Mouse (Mus musculus): Measurements from ENCODE around the gene Cdc42bpg. TPM values are rescaled to one million over a fixed set of nuclear protein-coding genes. Genes with fewer than 3 reads are reported as not detected.
A peak's percentile ranks its signal among the peaks of the same experiment; 100 is the strongest.

The Cdc42bpg gene
- polyA plus RNA-seq, 1 experiment = 60.5 TPM

DNA sequence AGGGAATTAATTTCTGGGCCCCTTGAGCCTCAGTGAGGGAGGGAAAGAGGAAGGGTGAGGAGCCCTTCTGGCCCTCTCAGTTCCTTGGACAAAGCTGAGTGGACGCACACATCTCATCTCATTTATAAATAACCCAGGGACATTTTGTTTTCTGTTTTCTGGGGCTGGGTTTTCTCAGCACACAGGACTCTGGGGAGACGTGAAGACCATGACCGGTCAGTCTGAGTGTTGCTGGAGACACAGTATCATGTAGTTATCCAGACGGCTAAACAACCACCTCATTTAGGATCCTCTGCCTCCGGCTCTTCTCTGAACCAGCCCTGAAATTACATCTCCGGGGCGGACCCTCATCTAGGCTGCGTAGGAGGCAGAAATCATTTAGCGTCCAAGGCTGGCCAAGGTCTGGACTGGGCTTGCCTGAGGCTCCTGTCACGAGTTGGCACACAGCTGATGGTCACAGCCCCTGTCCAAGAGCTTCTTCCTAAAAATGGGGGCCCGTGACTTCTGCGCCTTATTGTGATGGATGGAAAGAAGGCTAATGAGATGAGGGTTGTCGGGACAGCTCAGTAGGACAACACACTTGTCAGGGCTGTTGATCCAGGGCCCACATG is 32.2 kb upstream of the Cdc42bpg start:
- Histone ChIP-seq H3K36me3 (ENCODE audit: control insufficient read depth, insufficient read depth, low read length, poor library complexity, severe bottlenecking) (no peaks in the 10 kb centered on the region), H3K27me3 (ENCODE audit: control insufficient read depth, insufficient read depth, low read length, poor library complexity, severe bottlenecking) (no peaks in the 10 kb centered on the region), H3K4me3 (ENCODE audit: low read depth, low read length) (no peak overlapping the region), H3K9ac (ENCODE audit: low read depth, poor library complexity, severe bottlenecking) (no peak overlapping the region), H3K9me3 (replicated peaks; ENCODE audit: control insufficient read depth, insufficient read depth, low read length, poor library complexity, severe bottlenecking) (no peaks in the 10 kb centered on the region), H3K27ac (ENCODE audit: insufficient read depth, low read length) (no peak overlapping the region), H3K4me1 (ENCODE audit: control insufficient read depth, insufficient read depth, low read length) (peaks cover 14% of the 10 kb centered on the region)
- TF ChIP-seq EP300 (IDR thresholded peaks at IDR 0.05; ENCODE audit: insufficient read depth, low read depth, low read length) (no peak), POLR2A (IDR thresholded peaks at IDR 0.05; ENCODE audit: insufficient read depth, low read length) (no peak), CTCF (IDR thresholded peaks at IDR 0.05; ENCODE audit: low read depth, low read length) (no peak)

DNA sequence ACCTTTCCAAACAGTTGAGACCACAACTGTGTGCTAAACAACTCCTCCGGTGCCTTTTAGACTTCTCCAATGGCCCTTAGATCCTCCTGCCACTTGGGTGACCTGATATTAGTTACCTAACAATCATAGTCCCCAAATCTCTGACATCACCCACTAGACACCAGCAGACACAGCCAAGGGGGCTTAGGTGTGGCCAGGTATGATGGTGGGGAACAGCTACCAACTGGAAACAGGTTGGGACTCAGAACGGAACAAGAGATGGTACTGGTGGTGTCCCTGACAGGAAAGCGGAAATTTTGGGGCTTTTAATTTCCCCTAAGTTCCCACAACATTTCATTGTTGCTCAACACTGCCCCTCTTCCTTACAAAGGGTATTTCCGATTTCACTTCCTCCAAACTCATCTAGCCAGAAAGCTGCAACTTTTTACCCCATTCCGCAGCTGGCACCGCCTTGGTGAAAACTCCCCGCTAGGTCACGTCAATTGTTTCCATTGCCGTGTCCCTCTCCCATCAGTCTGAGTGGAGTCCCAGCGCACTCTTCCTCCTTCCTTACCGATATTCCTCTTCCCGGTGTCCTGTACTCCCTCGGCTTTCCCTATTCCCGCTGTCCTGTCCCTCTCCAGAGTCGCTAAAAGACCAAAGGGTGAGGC is 30.4 kb upstream of the Cdc42bpg start:
- Histone ChIP-seq H3K4me1 (ENCODE audit: control insufficient read depth, insufficient read depth, low read length) (peaks cover 11% of the 10 kb centered on the region), H3K27me3 (ENCODE audit: control insufficient read depth, insufficient read depth, low read length, poor library complexity, severe bottlenecking) (no peaks in the 10 kb centered on the region), H3K4me3 (ENCODE audit: low read depth, low read length) (peak overlapping the region; percentile 78), H3K9ac (ENCODE audit: low read depth, poor library complexity, severe bottlenecking) (peak overlapping the region; percentile 64), H3K36me3 (ENCODE audit: control insufficient read depth, insufficient read depth, low read length, poor library complexity, severe bottlenecking) (0 out of 2 replicates have a peak, but pooled peaks cover 2% of the 10 kb centered on the region), H3K9me3 (replicated peaks; ENCODE audit: control insufficient read depth, insufficient read depth, low read length, poor library complexity, severe bottlenecking) (no peaks in the 10 kb centered on the region), H3K27ac (ENCODE audit: insufficient read depth, low read length) (peak overlapping the region; percentile 12; the same call in 1 of the 2 replicates)
- TF ChIP-seq EP300 (IDR thresholded peaks at IDR 0.05; ENCODE audit: insufficient read depth, low read depth, low read length) (no peak), CTCF (IDR thresholded peaks at IDR 0.05; ENCODE audit: low read depth, low read length) (no peak), POLR2A (IDR thresholded peaks at IDR 0.05; ENCODE audit: insufficient read depth, low read length) (no peak)

DNA sequence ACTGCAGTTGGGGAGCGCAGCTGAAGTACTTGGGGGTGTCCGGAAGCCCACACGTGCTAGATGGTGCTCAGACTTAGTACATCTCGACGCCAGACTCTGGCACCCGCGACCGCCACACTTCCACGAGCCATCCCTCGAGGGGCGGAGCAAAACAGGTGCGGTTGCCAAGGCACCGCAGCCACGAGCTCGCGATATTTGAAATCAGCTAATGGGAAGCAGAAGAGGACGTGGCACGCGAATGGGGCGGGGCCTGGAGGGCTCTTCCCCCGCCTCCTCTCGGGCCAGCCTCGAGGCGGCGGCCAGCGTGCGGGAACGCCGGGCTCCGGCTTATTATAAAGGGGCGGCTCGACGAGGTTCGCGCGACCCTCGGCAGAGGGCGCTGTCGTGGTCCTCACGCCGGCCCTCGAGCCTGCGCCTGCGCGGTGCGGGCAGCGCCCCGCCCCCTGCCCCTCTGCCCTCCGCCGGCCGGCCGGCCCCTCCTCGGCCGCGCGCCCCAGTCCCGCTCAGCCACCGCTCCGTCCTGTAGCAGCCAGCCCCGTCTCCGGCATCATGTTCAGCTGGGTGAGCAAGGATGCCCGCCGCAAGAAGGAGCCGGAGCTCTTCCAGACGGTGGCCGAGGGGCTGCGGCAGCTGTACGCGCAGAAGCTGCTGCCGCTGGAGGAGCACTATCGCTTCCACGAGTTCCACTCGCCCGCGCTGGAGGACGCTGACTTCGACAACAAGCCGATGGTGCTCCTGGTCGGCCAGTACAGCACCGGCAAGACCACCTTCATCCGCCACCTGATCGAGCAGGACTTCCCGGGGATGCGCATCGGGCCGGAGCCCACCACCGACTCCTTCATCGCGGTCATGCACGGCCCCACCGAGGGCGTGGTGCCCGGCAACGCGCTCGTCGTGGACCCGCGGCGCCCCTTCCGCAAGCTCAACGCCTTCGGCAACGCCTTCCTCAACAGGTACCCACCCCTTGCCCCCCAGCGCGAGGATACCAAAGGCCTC is 29.5 kb upstream of the Cdc42bpg start, which contains the start of gene Ehd1:
TSS of gene Ehd1 (plus strand) at position 300 of the 996 bp plus-strand sequence.
- Histone ChIP-seq H3K27me3 (ENCODE audit: control insufficient read depth, insufficient read depth, low read length, poor library complexity, severe bottlenecking) (no peaks in the 10 kb centered on the region), H3K9ac (ENCODE audit: low read depth, poor library complexity, severe bottlenecking) (peak within 1 kb of the TSS; percentile 66), H3K4me3 (ENCODE audit: low read depth, low read length) (peak within 1 kb of the TSS; percentile 86), H3K27ac (ENCODE audit: insufficient read depth, low read length) (peak within 1 kb of the TSS; percentile 62), H3K9me3 (replicated peaks; ENCODE audit: control insufficient read depth, insufficient read depth, low read length, poor library complexity, severe bottlenecking) (no peaks in the 10 kb centered on the region), H3K36me3 (ENCODE audit: control insufficient read depth, insufficient read depth, low read length, poor library complexity, severe bottlenecking) (peaks cover 5% of the 10 kb centered on the region), H3K4me1 (ENCODE audit: control insufficient read depth, insufficient read depth, low read length) (peaks cover 8% of the 10 kb centered on the region)
- TF ChIP-seq POLR2A (IDR thresholded peaks at IDR 0.05; ENCODE audit: insufficient read depth, low read length) = peak; percentile 60
- 0 out of 2 replicates have a peak, but pooled peaks have one; percentile 41 for TF ChIP-seq EP300 (IDR thresholded peaks at IDR 0.05; ENCODE audit: insufficient read depth, low read depth, low read length)
- TF ChIP-seq CTCF (IDR thresholded peaks at IDR 0.05; ENCODE audit: low read depth, low read length) = peak; percentile 69

DNA sequence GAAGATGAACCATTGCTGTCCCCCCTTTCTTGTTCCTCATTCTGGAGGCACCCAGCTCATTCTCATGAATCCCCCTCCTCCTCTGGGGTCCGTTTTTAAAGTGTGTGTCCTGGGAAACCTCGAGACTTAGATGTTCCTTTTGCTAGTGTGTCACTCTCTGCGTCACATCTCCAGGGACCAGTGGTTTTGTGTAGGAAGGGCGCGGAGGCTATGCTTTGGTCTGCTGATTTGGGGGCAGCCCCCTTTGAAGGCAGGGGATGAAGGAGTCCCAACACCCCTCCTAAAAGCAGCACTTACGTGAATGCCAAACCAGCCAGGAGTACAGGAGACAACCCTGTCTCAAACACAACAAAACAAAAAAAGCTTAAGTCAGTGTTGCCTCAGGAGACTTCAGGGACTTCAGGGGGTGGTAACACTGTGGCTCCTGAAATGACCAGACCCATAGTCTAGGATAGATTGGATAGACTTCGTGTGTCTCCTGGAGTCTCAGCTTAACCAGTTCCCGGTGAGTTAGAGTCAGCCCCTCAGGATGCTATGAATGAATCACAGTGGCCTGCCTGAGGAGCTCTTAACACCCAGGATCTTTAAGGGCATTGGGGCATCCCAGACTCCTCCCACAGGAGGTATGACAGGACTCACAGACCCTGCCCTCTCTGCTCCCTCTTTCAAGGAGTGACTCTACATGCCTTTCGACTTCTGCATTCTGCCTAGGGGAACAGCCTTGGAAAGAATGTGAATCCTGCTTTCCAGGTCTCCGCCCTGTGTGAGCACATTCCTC is 28.4 kb upstream of the Cdc42bpg start:
- Histone ChIP-seq H3K27me3 (ENCODE audit: control insufficient read depth, insufficient read depth, low read length, poor library complexity, severe bottlenecking) (no peaks in the 10 kb centered on the region), H3K9ac (ENCODE audit: low read depth, poor library complexity, severe bottlenecking) (peak overlapping the region; percentile 66), H3K4me1 (ENCODE audit: control insufficient read depth, insufficient read depth, low read length) (peaks cover 4% of the 10 kb centered on the region), H3K27ac (ENCODE audit: insufficient read depth, low read length) (peak overlapping the region; percentile 84), H3K4me3 (ENCODE audit: low read depth, low read length) (peak overlapping the region; percentile 86), H3K9me3 (replicated peaks; ENCODE audit: control insufficient read depth, insufficient read depth, low read length, poor library complexity, severe bottlenecking) (no peaks in the 10 kb centered on the region), H3K36me3 (ENCODE audit: control insufficient read depth, insufficient read depth, low read length, poor library complexity, severe bottlenecking) (peaks cover 15% of the 10 kb centered on the region)
- TF ChIP-seq POLR2A (IDR thresholded peaks at IDR 0.05; ENCODE audit: insufficient read depth, low read length) (no peak), CTCF (IDR thresholded peaks at IDR 0.05; ENCODE audit: low read depth, low read length) (no peak), EP300 (IDR thresholded peaks at IDR 0.05; ENCODE audit: insufficient read depth, low read depth, low read length) (no peak; the same call in 1 of the 2 replicates)

DNA sequence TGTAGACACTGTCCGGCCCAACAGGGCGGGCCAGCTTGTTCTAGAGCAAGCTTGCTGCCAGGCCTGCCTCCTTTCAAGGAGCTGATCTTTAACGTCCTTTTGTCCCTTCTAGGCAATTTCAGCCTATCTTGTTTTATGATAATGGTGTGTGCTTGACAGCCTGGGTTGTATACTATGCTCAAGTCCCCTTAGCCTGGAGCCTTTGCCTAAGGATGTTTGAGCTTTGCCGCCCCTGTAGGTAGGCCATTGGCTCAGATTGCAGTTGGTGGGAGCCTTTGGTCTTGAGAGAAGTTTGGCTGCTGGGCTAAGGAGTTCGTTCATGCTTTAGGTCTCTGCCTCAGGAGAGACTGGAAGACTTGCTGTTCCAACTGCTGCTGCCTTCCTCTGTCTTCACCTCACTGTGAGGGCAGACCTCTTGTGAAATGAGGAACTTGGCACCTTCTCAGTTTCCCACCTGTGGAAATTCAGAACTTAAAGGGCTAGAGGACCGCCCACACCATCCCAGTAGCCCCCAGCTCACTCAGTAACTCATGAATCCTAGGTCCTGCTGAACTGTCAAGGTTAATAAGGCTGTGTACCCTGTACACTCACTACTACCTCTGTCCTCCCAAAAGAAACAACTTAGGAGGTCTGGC is 27.7 kb upstream of the Cdc42bpg start:
- H3K9ac ChIP-seq (ENCODE audit: low read depth, poor library complexity, severe bottlenecking) = peak overlapping the region; percentile 8
- H3K4me3 ChIP-seq (ENCODE audit: low read depth, low read length) = peak overlapping the region; percentile 86
- no peaks in the 10 kb centered on the region for H3K9me3 ChIP-seq (replicated peaks; ENCODE audit: control insufficient read depth, insufficient read depth, low read length, poor library complexity, severe bottlenecking)
- H3K36me3 ChIP-seq (ENCODE audit: control insufficient read depth, insufficient read depth, low read length, poor library complexity, severe bottlenecking) = peaks cover 20% of the 10 kb centered on the region
- no peaks in the 10 kb centered on the region for H3K27me3 ChIP-seq (ENCODE audit: control insufficient read depth, insufficient read depth, low read length, poor library complexity, severe bottlenecking)
- H3K27ac ChIP-seq (ENCODE audit: insufficient read depth, low read length) = peak overlapping the region; percentile 84
- peaks cover 4% of the 10 kb centered on the region for H3K4me1 ChIP-seq (ENCODE audit: control insufficient read depth, insufficient read depth, low read length)
- TF ChIP-seq EP300 (IDR thresholded peaks at IDR 0.05; ENCODE audit: insufficient read depth, low read depth, low read length) (peak; percentile 77; the same call in 1 of the 2 replicates), CTCF (IDR thresholded peaks at IDR 0.05; ENCODE audit: low read depth, low read length) (no peak), POLR2A (IDR thresholded peaks at IDR 0.05; ENCODE audit: insufficient read depth, low read length) (no peak)

Data from ES-Bruce4 (cell line).